Mouse (Mus musculus) cerebellum, adult 18-20 months (tissue): ENCODE measurements at regions not wholly inside any gene's neighbourhood (a gene's known extent, or its start where the extent isn't known, plus 50 kb on each side); places are given as distances from the start of the nearest gene placed in this dataset.

Experiments used
- DNase-seq, 2 experiments: peaks; one replicate each; pipeline ENCODE4 v3.0.0; 2021

- DNase-seq = no peak
Measured at GRCm38 (mm10) chr9:50257162-50257561, 87.6 kb downstream of the Rpl10-ps3 start.

- DNase-seq = no peak
Measured at GRCm38 (mm10) chr9:50244982-50245671, 99.6 kb downstream of the Rpl10-ps3 start.

- DNase-seq = no peak
Measured at GRCm38 (mm10) chr9:50240923-50241322, 103.8 kb downstream of the Rpl10-ps3 start.

GRCm38 (mm10) chr9:50235908-50236307 lies 108.9 kb downstream of the Rpl10-ps3 start:
- no peak for DNase-seq

DNA sequence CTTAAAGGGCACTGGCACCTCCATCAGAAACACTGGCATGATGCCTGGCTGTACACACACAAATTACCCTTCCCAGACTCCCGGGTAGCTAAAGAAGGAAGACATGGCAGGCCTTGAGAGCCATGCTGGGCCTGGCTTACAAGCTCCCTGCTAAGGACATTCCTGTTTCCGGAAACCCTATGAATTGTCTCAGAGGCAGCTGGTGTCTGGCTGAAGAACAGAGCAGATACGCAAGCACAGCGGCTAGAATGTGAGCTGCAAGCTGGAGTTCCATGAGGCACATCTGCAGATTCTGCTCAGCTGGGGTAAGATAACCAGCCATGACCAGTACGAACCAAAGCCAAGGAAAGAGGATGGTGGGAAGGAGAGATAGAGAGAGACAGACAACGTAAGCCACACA lies 110.1 kb downstream of the Rpl10-ps3 start:
- no peak for DNase-seq

- no peak for DNase-seq
Measured at GRCm38 (mm10) chr9:50232958-50233510, 111.7 kb downstream of the Rpl10-ps3 start.

DNA sequence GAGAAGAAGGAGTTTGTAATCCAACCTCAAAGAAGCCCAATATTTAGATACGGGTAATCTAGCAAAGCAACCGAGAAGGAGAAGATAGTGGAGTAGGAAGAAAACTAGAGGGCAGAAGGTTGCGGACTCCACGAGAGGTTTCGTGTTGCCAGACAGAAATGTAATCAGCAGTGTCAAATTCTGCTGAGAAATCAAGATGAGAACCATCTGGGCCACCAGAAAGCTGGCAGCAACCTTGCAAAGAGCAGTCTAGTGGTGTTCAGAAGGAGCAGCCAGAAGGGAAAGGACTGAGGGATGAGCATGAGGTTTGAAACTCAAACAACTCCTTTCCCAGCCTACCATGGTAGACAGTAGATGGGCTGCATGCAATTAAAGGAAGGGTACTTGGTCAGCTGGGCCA lies 134.3 kb downstream of the Rpl10-ps3 start:
- no peak for DNase-seq

GRCm38 (mm10) chr9:50199422-50200218 lies 145.1 kb downstream of the Rpl10-ps3 start:
- no peak for DNase-seq

- DNase-seq = no peak
Measured at GRCm38 (mm10) chr9:50192400-50193110, 152.2 kb downstream of the Rpl10-ps3 start.

- no peak for DNase-seq
Measured at GRCm38 (mm10) chr9:50191136-50191535, 153.6 kb downstream of the Rpl10-ps3 start.

GRCm38 (mm10) chr9:50188576-50189070 lies 156.1 kb downstream of the Rpl10-ps3 start:
- DNase-seq = no peak

DNA sequence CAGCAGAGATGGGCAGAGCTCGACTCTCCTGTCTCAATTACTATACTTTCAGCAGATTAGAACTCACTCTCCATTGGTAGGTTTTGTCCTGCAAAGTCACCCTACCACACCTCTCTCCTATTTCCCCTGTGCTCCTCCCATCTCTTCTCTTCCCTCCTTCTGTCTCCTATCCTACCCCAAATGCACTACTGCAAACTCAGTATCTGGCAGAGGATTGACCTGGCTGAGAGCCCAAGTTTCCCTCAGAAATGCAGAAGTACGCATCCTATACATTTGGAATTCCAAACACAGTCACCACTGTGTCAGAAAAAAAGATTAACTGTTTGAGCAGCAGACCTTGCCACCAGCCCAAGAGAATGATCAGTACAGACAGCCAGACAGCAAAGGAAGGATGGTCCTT lies 163.4 kb downstream of the Rpl10-ps3 start:
- no peak for DNase-seq

DNA sequence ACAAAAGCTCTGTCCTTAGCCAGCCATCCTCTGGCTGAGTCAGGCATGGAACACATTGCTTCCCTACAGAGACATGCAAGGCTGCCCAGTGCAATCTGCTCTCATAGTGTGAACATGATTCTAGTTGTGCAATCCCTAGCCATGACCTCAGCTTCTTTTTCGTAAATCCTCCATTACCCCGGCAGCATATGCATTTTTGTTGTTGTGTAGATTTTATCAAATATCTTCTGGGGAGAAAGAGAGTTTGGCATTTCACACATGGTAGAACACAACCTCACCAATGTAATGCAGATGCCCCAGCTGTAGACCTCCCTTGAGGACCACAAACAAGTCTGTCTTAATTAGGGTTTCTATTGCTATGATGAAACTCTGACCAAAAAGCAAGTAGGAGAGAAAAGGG lies 168.6 kb downstream of the Rpl10-ps3 start:
- DNase-seq = no peak

GRCm38 (mm10) chr9:50171826-50172464 lies 172.8 kb downstream of the Rpl10-ps3 start:
- DNase-seq = peak; percentile 71 to 79

- DNase-seq = no peak
Measured at GRCm38 (mm10) chr9:50171164-50171563, 173.6 kb downstream of the Rpl10-ps3 start.

- DNase-seq = no peak
Measured at GRCm38 (mm10) chr9:50170637-50171036, 174.1 kb downstream of the Rpl10-ps3 start.

GRCm38 (mm10) chr9:50154618-50155017 lies 190.2 kb downstream of the Rpl10-ps3 start:
- DNase-seq = no peak

GRCm38 (mm10) chr9:50150091-50150490 lies 194.7 kb downstream of the Rpl10-ps3 start:
- no peak for DNase-seq

DNA sequence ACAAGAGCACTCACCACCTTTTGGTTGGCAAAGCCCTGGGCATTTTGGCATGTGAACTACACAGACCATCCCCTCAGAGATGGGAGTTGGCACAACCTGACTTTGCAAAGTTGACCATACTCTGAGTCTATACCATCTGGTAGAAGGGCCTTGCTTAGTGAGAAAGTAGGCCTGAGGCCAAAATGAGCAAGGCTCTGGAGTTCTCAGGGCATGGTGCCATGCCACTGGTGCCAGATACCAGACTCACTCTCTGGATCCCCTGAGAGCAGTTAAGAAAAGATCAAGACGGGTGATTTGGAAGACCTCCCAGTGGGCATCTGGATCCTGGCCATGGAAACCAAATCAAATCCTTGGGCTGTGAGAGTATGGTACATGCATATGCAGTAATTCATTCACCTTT lies 202.0 kb downstream of the Rpl10-ps3 start:
- peak in 1 of 2 experiments; percentile 10 for DNase-seq

- DNase-seq = no peak
Measured at GRCm38 (mm10) chr9:50142091-50142490, 202.7 kb downstream of the Rpl10-ps3 start.

DNA sequence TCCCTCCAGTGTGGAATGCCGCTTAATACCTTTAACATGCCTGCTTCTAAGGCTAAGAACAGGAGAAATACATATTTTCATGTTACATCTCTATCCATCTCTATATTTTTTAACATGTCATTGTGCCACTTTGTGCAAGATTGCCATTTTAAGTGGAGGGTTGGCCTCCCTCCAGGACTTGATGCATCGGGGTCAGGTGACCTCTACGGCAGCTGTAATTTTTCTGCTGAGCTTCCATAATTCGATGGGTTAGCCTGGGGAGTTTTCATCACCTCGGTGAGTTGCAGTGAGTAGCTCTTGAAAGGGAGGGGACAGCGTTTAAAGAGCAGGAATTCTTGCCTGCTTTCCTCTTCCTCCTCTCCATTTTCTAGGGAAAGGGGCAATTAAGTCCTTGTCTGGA lies 203.6 kb downstream of the Rpl10-ps3 start:
- no peak for DNase-seq

GRCm38 (mm10) chr9:50138341-50138978 lies 206.3 kb downstream of the Rpl10-ps3 start:
- DNase-seq = no peak
